Mouse (Mus musculus) splenic B cell, adult 2 months (primary cell): ENCODE measurements around the gene Ap5s1.
"Not testable (repeated sequence)": the region's sequence is repeated elsewhere in the genome, so short reads cannot be mapped to it uniquely, and the experiment has no call there.

Experiments
- DNase-seq: peaks from one replicate; pipeline ENCODE4 v3.0.0-alpha.2; 2011; ENCODE audit warnings: low read depth, low spot score
- H3K27me3 ChIP-seq: 2 replicates; pipeline ENCODE4 v1.6.1; 2012; ENCODE audit warnings: mild to moderate bottlenecking, low read length, moderate library complexity, mixed read lengths; ENCODE audit not compliant: control insufficient read depth, poor library complexity, insufficient read depth, severe bottlenecking
- H3K36me3 ChIP-seq: 2 replicates; pipeline ENCODE4 v1.6.1; 2012; ENCODE audit warnings: mild to moderate bottlenecking, low read length, moderate library complexity, mixed read lengths; ENCODE audit not compliant: control insufficient read depth, poor library complexity, insufficient read depth, severe bottlenecking

Gene Ap5s1

DNA sequence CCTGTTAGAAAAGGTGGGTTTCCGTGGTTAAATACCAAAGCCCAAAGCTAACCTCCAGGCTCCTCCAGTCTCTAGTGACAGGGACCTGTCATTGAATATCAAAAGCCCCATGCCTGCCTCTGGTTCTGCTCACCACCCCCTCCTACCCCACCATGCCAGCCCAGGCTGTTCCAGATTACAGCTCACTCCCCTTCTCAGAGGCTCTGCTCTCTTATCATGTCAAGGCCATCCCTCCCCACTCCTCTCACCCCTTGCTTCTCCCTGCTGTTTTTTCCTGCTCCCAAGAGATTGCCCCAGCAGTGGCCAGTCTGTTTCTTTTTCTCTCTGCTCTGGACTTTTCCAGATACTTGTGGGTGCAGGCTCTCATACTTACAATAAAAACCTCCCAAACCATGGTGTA is 16.7 kb downstream of the Ap5s1 start:
- no peak for DNase-seq
- H3K27me3 ChIP-seq: no peaks in the 10 kb centered on the region
- no peaks in the 10 kb centered on the region for H3K36me3 ChIP-seq

DNA sequence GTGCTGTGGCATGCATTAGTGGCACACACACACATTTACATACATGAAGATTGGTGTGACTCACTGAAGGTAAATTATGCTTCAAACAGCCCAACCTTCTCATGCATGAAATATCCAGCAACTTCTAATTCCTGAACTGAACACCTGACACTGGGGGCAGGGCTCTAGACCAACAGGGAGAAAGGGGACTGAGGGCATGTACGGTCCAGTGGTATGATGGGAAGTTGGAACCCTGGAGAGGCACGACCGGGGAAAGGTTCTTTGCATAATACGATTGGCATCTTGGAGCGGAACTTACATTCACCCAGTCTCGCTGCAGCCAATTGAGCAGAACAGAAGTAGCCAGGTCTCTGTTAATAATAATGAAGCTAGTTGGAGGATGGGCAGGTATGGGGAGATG is 18.3 kb downstream of the Ap5s1 start:
- DNase-seq: no peak
- Histone ChIP-seq H3K36me3 (no peaks in the 10 kb centered on the region), H3K27me3 (no peaks in the 10 kb centered on the region)

- H3K36me3 ChIP-seq, DNase-seq, H3K27me3 ChIP-seq: not testable (repeated sequence)
Measured at GRCm38 (mm10) chr2:131226669-131227068, 19.8 kb downstream of the Ap5s1 start.

DNA sequence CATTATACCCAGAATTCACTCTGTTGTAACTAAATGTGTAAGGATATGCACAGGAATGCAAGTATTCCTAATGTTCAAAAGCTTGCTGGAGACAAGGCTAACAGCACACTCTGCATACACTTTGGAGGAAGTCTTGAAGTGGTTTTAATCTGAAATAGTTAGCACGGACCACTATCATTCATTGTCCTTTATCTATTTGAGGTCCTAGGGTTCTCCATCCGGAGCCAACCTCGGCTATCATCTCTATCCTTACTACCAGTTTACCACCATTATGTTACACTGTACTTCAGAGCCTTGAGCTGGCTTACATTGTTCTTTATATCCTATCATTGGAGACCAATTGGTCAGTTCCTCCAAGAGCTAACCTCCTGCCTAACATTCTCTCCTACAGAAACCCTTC is 20.4 kb downstream of the Ap5s1 start:
- Histone ChIP-seq H3K27me3 (no peaks in the 10 kb centered on the region), H3K36me3 (no peaks in the 10 kb centered on the region)
- no peak for DNase-seq

GRCm38 (mm10) chr2:131232558-131232957 is 25.7 kb downstream of the Ap5s1 start:
- Histone ChIP-seq H3K27me3 (no peaks in the 10 kb centered on the region), H3K36me3 (no peaks in the 10 kb centered on the region)
- DNase-seq: peak; percentile 64

- no peaks in the 10 kb centered on the region for H3K27me3 ChIP-seq
- no peaks in the 10 kb centered on the region for H3K36me3 ChIP-seq
- DNase-seq: peak; percentile 95
Measured at GRCm38 (mm10) chr2:131233307-131234126, 26.6 kb downstream of the Ap5s1 start, which contains the start of gene Mavs. TSS of gene Mavs (plus strand) at chr2:131234063.

DNA sequence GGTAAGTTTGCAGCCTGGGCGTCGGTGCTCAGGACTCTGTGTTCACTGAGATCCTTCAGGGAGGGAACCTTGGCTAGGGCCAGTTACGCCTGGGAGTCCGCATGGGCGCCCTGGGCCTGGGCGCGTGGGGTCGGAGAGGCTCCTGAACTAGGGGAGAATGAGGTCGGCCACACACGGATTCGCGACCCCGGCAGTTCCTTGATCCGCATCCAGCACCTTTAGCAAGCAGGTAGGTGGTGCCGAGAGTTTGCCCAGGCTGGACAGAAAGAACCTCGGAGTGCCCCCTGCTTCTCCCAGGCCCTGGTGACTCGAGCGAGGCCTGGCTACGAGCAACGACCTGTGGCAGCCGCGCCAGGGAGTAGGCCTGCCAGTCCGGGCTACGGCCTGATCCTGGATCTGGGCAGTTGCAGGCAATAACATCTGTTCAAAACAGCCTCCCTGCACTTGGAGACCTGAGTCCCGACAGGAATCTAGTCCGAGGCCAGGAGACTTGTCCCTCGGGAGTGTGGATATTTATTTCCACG is 27.3 kb downstream of the Ap5s1 start:
- H3K36me3 ChIP-seq: peaks cover 2% of the 10 kb centered on the region; the same call in 1 of the 2 replicates
- peak; percentile 9 for DNase-seq
- no peaks in the 10 kb centered on the region for H3K27me3 ChIP-seq

- Histone ChIP-seq H3K36me3 (peaks cover 2% of the 10 kb centered on the region; the same call in 1 of the 2 replicates), H3K27me3 (no peaks in the 10 kb centered on the region)
- DNase-seq: peak; percentile 78
Measured at GRCm38 (mm10) chr2:131234970-131235635, 28.2 kb downstream of the Ap5s1 start.

DNA sequence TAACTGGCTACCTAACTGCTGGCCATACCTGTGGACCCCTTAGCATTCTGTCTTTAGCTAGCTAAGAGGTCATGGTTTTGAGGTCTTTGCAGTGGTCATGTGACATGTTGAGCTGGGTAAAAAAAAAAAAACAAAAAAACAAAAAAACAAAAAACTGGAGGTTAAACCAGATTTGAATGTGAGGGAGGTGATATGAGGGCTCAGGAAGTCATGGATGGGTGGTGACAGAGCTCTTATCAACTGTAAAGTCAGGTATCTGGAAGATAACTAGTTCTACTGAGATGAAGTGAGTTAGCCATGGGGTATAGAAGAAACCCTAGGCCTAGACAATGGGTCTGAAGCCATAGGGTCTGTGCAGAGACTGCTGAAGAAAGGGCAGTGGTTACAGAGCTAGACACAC is 35.3 kb downstream of the Ap5s1 start:
- no peaks in the 10 kb centered on the region for H3K27me3 ChIP-seq

DNA sequence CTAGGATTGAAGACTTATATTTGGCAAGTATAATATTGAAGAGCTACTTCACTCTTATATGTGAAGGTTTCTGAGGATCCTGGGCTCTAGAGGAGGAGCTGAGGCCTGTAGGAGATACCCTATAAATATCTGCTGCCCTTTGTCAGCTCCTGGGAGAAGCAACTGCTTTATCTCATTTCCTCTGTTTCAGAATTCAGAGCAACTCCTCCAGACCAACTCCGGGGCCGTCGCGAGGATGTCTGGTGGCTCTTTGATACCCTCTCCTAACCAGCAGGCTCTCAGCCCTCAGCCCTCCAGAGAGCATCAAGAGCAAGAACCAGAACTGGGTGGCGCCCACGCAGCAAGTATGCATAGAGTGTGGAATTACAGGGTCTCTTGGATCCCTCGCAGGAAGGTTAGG is 36.1 kb downstream of the Ap5s1 start:
- no peaks in the 10 kb centered on the region for H3K27me3 ChIP-seq
- DNase-seq: no peak
- H3K36me3 ChIP-seq: peaks cover 24% of the 10 kb centered on the region

More for the DNA sequence above, 35.3 kb downstream of the Ap5s1 start:
- DNase-seq: no peak
- peaks cover 24% of the 10 kb centered on the region for H3K36me3 ChIP-seq

GRCm38 (mm10) chr2:131253681-131254328 is 46.9 kb downstream of the Ap5s1 start:
- no peaks in the 10 kb centered on the region for H3K27me3 ChIP-seq
- H3K36me3 ChIP-seq: no peaks in the 10 kb centered on the region
- peak; percentile 83 for DNase-seq

GRCm38 (mm10) chr2:131254329-131254713 is 47.4 kb downstream of the Ap5s1 start:
- no peaks in the 10 kb centered on the region for H3K27me3 ChIP-seq
- no peak for DNase-seq
- H3K36me3 ChIP-seq: no peaks in the 10 kb centered on the region

DNA sequence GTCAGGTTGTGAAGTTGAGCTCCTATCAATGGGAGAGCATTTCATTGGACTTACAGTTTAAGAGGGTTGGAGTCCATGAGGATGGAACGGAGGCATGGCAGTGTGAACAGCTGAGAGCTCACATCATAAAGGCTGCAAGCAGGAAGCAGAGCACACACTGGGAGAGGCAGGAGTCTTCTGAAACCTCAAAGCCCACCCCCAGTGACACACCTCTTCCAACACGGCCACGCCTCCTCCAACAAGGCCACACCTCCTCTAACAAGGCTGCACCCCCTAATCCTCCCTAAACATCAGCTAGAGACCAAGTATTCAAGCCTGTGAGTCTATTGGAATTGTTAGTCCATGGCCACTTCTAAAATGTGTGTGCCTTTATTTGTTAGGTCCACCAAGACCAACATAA is 48.9 kb downstream of the Ap5s1 start:
- H3K36me3 ChIP-seq: no peaks in the 10 kb centered on the region
- H3K27me3 ChIP-seq: no peaks in the 10 kb centered on the region
- no peak for DNase-seq

DNA sequence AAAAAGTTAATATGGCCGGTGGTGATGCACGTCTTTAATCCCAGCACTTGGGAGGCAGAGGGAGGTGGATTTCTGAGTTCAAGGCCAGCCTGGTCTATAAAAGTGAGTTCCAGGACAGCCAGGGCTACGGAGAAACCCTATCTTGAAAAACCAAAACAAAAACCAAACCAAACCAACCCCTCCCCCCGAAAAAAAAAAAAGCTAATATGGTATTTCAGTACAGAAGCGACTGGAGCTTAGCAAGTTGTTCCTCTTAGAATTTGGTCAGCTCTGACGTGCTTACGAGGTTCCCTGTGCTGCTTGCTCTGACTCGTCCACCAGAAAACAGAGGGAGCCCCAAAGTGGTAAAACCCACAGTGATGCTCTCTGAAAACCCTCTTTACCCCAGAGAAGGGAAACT is 51.8 kb downstream of the Ap5s1 start:
- Histone ChIP-seq H3K27me3 (no peaks in the 10 kb centered on the region), H3K36me3 (no peaks in the 10 kb centered on the region)
- DNase-seq: no peak
